Mouse (Mus musculus) heart, adult 8-10 months (tissue): ENCODE measurements at regions not wholly inside any gene's neighbourhood (a gene's known extent, or its start where the extent isn't known, plus 50 kb on each side); places are given as distances from the start of the nearest gene placed in this dataset.

ENCODE experiments used
- DNase-seq: peaks from one replicate; pipeline ENCODE4 v3.0.0; 2022; ENCODE audit warnings: low spot score

DNA sequence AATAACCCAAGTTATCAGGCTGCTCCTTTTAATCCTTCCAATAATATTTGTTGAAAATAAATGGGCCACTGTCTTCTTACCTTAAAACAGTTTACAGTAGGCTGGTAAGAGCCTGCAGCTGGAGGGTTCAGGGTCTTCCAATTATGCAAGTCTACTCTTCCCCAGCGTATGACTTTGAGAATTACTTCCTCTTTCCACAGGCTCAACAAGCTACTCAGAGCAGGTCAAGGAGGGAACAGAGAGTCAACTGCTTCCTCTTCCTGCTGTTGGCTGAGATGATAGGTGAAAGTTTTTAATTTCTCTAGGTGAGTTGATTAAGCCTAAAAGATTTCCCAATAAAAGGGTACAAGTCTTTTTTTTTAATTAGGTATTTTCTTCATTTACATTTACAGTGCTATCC lies 176.9 kb upstream of the Nampt start:
- DNase-seq, result no peak

DNA sequence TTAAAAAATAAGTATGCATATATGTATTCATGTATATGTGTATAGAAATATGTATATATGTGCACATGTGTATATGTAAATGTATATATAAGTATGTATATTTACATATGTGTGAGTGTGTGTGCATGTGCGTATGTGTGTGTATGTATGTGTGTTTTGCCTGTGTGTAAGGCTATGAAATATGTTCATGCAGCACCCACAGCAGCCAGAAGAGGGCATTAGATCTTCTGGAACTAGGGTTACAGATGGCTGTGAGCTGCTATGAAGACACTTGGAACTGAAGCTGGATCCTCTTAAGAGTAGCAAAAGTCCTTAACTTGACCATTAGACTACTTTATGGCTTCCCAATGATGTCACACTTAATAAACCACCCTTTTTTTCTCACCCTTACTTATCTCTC lies 166.2 kb upstream of the Nampt start:
- DNase-seq, result no peak

DNA sequence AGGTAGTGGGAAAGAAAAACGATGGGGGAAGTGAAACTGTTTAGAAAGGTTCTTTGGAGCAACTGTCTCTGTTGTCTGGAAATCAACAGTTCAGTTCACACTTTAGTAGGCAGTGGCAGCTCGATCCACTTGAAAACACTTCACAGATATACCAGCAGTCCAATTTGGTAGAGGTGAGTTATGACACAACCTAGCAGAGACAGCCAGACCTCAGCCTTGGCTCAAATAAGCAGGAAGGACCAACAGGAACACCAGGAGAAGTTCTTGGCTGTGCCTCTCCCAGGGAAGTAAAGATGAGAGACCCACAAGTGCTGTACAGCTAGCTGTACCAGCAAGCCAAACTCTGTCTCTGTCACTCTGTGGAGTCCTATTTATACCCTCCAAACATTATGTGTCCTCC lies 163.2 kb upstream of the Nampt start:
- DNase-seq, result peak; percentile 50

DNA sequence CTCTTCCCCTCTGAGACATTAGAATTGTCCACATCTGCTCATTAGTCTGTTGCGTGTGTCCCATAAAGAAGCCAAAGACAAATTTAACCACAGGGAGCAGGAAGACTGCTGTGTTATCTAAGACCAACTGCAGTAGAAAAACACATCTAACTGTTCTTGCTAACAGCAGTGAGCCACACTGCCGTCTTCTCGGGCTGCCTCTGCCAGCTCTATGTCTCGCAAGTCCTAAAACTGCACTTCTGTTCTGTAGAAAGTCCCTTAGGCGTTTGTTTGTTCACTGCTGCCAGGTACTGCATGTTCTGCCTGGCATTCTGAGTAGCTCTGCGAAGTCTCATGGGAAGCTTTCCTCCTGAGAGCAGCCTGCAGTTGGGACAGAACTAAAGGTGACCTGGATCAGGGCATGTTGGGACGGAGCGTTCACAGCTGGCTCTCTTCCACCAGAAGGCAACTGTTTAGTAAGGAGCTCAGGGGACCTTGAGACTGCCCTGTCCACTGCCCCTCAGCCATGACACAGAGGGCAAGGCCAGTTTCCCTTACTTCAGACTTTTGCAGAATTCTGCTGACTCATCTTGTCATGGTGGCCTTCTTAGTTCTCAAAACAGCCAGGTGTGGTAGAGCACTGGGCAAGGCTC lies 157.4 kb upstream of the Nampt start:
- DNase-seq, result peak; percentile 56

- DNase-seq, result no peak
Measured at GRCm38 (mm10) chr12:32666040-32666439, 153.3 kb upstream of the Nampt start.

GRCm38 (mm10) chr12:32677908-32678307 lies 141.4 kb upstream of the Nampt start:
- DNase-seq, result peak; percentile 72

DNA sequence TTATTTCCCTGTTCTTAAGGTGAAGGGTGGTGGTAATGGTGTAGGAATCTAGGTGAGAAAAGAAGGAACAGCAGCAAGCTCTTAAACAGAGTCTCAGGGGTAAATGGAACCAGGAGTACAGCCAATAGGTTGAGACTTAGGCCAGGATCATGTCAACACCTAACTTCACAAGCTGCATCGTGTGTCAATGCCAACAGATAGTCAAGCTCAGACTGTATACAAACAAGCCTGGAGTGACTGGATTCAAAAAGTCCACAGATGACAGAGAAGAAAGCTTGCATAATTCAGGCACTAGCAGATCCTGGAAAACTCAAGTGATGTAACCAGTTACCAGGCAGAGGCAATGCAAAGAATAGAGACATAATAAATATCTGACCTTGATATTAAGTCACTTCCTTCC lies 140.6 kb upstream of the Nampt start:
- peak; percentile 82 for DNase-seq

DNA sequence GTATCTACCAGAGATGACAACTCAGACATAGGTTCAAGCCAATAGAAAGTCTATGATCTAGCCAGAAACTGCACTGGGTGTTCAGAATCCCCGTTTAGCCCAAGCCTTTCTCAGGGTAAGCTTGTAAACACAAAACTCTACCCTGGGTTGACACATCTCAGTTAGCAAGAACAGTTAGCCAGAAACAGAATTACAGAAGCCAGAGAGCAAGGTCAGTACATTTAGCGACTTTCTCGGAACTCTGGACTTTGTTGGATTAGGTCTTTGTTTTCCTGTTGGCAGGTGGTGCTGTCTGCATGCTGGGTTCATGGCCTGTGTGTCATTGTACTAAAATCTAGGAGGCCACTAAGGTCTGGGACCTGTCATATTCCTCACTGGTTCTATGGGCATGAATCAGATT lies 137.4 kb upstream of the Nampt start:
- no peak for DNase-seq

- no peak for DNase-seq
Measured at GRCm38 (mm10) chr12:32683375-32683774, 136.0 kb upstream of the Nampt start.

DNA sequence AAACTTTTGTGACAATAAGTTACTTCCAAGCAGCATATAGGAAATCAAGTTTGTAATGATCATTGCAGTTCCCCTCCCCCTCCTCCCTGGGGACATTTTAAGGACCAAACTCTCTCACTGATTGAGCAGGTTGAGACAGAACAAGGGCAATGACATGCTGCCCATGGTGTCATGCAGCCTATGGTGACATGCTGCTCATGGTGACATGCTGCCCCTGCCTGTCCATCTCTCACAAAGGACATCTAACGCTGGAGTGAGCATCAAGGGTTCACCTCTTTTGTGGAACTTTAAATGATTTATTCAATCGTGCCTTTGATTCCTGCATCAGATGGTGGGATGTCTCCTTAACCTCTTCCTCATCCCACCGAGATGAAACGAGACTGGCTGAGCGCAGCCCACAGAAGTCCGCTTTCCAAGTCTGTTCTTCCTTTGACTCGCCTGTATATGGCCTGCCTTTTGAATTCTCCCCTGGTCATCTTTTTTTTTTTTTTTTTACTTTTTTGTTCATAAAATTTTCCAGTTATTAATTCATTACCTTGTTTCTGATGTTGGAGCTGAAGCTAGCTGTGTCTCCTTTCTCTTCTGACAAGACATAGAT lies 133.5 kb upstream of the Nampt start:
- DNase-seq, result no peak

- no peak for DNase-seq
Measured at GRCm38 (mm10) chr12:32689361-32689760, 130.0 kb upstream of the Nampt start.

- no peak for DNase-seq
Measured at GRCm38 (mm10) chr12:32690096-32690495, 129.2 kb upstream of the Nampt start.

GRCm38 (mm10) chr12:32692081-32692819 lies 127.1 kb upstream of the Nampt start:
- DNase-seq, result no peak

GRCm38 (mm10) chr12:32692962-32693361 lies 126.4 kb upstream of the Nampt start:
- DNase-seq, result no peak

GRCm38 (mm10) chr12:32693678-32694077 lies 125.7 kb upstream of the Nampt start:
- no peak for DNase-seq

DNA sequence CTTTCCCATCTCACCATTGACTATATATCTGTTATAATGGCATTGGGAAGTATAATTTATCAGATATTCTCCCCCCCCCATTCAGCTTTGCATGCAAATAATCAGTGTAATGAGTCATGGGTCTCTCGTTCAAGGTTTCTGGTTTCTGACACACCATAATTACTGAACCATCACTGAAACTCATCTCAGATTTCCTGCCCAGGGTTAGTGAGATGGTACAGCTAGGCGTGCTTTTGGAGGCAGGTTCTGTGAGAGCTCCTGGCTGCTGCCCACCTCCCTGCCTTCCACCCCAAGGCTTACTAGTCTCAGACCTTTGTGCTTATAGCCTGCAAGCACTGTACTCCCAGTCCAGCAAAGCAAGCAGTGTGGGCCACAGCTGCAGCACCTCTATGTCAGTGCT lies 122.5 kb upstream of the Nampt start:
- no peak for DNase-seq

DNA sequence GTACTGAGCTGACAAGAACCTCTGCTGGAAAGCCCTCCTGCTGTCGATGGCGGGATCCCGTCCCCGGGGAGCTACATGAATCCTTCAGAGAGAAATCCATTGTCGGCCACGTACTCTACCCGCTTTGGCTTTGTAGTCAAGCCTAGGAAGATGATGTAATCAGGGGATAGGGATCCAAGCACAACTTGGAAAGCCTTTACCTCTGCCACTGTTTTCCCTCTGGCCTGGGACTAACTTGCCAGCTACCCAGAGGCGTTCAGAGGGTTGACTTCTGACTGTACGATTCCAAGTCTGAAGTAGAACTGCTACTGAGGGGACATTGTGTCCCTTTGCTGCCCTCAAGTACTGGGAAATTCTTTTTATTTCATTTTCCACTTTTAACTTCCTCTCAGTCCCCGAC lies 110.2 kb upstream of the Nampt start:
- no peak for DNase-seq

DNA sequence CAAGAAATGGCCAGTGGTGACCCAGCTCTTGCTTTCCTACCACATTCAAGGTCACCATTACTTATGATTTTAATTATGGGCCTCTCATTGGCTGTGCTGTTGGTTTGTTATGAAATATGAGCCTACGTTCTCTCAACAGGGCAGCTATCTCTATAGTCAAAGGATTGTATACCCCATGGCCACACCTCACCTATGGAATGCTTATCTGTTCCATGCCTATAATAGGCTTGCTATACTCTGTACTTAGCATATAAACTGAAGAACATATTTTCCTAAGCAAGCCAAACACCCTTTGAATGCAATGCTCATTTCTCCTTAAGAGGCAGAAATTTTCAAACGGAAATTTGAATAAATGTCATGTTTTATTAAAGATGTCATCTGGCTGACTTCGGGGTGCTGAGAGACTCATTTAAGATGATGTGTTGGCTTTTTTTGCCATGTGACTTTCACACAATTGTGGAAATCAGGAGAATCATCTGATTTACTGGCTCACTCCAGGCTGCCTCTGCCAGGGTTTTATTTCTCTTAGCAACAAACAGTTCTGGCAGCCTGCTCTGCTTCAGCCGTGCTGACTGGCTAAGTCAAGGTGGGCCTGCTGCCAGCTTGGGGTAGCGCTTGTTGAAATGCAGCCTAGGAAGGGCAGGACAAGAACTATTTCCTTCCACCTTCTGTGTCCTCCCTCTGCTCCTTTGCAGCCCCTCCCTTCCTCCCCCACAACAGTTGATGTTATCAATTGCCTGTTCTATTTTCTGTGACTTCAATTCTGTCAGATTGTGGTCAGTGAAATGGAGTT lies 102.0 kb upstream of the Nampt start:
- DNase-seq, result peak; percentile 87

GRCm38 (mm10) chr12:32719203-32719602 lies 100.1 kb upstream of the Nampt start:
- no peak for DNase-seq

GRCm38 (mm10) chr12:32724451-32725188 lies 94.7 kb upstream of the Nampt start:
- no peak for DNase-seq

- DNase-seq, result no peak
Measured at GRCm38 (mm10) chr12:32727539-32727938, 91.8 kb upstream of the Nampt start.

- no peak for DNase-seq
Measured at GRCm38 (mm10) chr12:32728425-32728824, 90.9 kb upstream of the Nampt start.
